Mouse (Mus musculus) cerebellum, adult (tissue): ENCODE measurements around the gene E330017A01Rik.

Source experiments
- ATAC-seq: cut with Nextera tagmentation; 2 replicates; pipeline ENCODE4 v1.9.2; 2017; ENCODE audit warnings: mild to moderate bottlenecking, moderate library complexity, mixed read lengths; ENCODE audit not compliant: insufficient number of reproducible peaks, low FRiP score, low TSS enrichment

E330017A01Rik gene

GRCm38 (mm10) chr16:58604680-58605079 is 33.9 kb downstream of the E330017A01Rik start:
- ATAC-seq: no peak

DNA sequence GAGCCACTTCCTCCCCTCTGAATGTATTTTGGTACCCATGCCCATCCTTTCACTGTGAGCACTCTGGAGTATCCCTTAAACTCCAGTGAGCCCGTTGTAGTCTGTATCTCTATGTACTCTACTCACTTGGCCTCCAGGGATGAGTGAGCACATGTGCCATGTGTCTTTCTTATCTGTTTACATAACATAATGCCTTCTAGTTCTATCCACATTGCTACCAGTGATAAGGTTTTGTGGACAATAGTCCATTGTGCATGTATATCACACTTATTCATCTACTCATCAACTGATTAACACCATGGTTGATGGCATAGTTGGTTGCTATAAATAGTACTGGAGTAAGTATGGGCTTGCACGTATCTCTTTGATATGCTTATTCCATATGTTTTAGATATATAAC is 34.7 kb downstream of the E330017A01Rik start:
- ATAC-seq: no peak

- ATAC-seq: no peak
Observed at GRCm38 (mm10) chr16:58600846-58601245, 37.7 kb downstream of the E330017A01Rik start.

- ATAC-seq: no peak
Observed at GRCm38 (mm10) chr16:58591299-58591698, 47.2 kb downstream of the E330017A01Rik start.

- no peak for ATAC-seq
Observed at GRCm38 (mm10) chr16:58589444-58589843, 49.1 kb downstream of the E330017A01Rik start.
